Mouse (Mus musculus): ENCODE measurements at regions not wholly inside any gene's neighbourhood (a gene's known extent, or its start where the extent isn't known, plus 50 kb on each side); places are given as distances from the start of the nearest gene placed in this dataset.

DNA sequence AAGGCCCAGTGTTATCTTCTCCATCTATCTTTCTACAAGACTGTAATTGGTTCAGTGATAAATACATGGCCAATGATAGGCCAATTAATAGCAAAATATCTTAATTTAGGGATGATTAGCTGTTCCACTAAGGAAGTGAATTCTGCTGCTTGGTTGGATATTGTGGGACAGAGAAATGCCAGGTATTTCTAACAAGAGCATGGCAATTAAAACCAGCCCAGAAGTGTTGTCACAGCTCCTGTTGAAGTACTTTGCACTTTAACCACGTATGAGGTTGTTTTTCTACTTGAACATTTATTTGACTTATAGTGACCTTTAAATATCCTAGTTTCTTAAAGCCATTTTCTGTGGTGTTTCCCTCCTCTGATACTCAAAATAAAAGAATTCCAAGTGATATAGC, 65.7 kb upstream of the Acsl4 start:
- no peak for ATAC-seq (replicated peaks; ENCODE audit: low FRiP score, poor library complexity, severe bottlenecking)

DNA sequence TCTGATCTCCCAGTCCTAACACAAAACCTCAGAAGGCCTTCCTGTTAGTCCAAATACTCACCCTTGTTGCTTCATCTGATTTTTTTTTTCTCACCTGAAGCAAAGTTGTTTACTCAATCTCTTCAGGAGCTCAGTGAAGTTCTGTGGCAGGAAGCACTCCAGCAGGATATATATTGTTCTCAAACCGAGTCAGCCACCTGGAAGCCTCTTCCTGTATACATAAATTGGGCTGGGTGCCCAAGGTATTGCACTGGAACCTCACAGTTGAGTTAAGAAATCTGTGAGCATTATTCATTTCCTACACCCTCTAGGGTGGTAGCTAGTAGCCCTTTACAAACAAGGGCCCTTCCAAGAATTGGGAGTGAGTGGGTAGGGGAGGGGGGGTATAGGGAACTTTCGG, 73.8 kb upstream of the Acsl4 start:
- ATAC-seq (replicated peaks; ENCODE audit: low FRiP score, poor library complexity, severe bottlenecking): no peak

GRCm38 (mm10) chrX:142464756-142465155, 74.4 kb upstream of the Acsl4 start:
- ATAC-seq (replicated peaks; ENCODE audit: low FRiP score, poor library complexity, severe bottlenecking): no peak

DNA sequence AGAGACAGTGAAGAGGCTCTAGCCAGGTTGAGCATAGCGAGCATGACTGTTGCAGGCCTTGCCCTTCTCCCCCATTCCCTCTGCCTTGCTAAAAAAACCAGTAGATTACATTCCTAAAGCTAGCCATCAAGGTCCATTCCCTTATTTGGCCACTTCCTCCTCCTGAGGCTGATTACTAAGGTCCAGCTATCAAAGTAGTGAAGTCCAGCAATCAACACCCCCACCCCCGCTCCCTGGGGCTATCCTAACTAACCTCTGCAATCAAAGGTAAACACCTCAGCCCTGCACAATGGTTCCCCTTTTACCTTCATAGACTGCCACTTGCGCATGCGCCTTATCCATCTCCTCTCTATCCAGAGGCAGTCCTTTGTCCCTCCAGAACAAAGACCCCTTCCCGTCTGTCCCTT, 77.5 kb upstream of the Acsl4 start:
- ATAC-seq (replicated peaks; ENCODE audit: low FRiP score, poor library complexity, severe bottlenecking): no peak

GRCm38 (mm10) chrX:142468388-142468787, 78.1 kb upstream of the Acsl4 start:
- ATAC-seq (replicated peaks; ENCODE audit: low FRiP score, poor library complexity, severe bottlenecking): no peak

DNA sequence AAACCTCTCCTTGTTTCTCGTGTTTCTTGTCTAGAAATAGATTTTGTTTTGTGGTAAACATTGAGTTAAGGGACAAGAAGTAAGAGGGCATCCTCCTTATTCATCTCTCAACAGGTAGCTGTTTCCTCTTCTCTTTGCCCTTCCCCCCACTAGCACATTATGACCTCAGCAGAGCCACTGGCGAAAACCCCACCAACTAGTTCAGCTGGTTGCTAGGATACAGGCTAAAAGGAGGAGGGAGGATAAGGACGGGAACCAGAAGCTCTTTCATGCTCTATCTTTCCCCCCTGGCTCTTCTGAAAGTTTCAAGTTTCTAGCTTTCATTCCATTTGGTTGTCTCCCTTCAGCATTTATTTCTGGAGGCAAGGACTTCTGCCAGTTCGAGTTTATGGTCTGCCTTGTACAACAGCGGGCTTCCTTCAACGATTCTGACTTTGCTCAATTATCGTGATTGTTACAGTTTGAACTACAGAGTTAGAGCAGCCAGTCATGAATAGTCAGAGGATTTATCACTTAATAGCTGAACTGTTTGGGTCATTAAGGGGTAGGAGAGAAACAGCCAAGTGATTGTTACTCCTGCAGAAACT, 78.8 kb upstream of the Acsl4 start:
- no peak for ATAC-seq (replicated peaks; ENCODE audit: low FRiP score, poor library complexity, severe bottlenecking)

DNA sequence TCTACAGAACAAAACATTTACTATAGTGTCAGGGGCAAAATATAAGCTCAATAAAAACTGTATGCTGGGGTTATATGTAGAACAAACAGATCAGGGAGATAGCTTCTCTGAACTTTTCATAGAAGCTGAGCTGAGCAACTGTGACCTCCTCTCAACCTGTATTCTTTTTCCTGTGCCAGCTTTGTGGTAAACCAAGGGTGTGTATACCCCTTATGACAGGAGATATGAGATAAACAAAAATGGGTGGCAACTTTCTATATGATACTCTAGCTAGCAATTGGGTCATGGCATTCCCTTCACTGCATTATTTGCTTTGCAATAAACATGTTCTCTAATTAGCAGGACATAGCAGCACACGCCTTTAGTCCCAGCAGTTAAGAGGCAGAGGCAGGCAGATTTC, 79.7 kb upstream of the Acsl4 start:
- ATAC-seq (replicated peaks; ENCODE audit: low FRiP score, poor library complexity, severe bottlenecking): no peak

DNA sequence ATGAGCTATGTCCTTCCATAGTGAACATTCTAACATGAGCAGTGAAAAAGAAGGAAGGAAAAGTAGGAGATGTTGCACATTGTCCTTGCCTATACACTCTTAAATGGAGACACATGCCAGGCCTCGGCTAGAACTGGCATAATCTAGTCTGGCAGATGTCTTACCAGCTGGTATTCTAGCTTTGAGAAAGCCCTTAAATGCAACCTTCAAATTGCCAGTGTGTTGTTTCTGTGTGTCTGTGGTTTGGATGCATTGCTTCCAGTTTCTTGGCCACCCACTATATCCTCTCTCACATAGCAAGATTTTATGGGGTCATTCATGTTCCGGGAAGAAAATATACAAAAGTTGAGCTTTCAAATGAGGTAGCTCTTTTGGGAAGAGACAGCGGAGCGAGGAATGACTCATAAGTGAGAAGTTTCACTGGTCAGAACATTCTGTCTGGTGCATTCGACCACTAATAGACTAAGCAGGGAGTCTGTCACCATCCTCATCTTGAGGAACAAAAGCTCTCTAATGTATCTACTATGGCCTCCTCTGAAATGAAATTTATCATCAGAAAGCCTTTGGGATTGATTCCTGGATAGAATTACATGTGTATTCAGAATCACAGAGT, 91.0 kb upstream of the Acsl4 start:
- ATAC-seq (replicated peaks; ENCODE audit: low FRiP score, poor library complexity, severe bottlenecking): no peak

DNA sequence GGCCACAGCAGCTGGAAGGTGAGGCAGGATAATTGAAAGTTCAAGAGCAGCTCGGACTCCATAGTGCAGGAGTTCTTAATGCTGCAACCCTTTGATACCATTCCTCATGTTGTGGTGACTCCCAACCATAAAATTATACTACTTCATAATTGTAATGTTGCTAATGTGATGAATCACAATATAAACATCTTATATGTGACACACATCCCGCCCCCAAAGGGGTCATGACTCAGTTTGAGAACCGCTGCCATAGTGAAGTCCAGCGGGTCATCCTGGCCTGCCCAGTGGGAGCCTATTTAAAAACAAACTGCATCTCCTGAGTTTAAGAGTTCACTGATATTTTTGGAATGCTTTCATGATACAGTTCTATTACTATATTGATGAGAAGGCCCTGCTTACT, 97.7 kb upstream of the Acsl4 start:
- ATAC-seq (replicated peaks; ENCODE audit: low FRiP score, poor library complexity, severe bottlenecking): no peak

GRCm38 (mm10) chrX:142490093-142490717, 99.9 kb upstream of the Acsl4 start:
- ATAC-seq (replicated peaks; ENCODE audit: low FRiP score, poor library complexity, severe bottlenecking): no peak

DNA sequence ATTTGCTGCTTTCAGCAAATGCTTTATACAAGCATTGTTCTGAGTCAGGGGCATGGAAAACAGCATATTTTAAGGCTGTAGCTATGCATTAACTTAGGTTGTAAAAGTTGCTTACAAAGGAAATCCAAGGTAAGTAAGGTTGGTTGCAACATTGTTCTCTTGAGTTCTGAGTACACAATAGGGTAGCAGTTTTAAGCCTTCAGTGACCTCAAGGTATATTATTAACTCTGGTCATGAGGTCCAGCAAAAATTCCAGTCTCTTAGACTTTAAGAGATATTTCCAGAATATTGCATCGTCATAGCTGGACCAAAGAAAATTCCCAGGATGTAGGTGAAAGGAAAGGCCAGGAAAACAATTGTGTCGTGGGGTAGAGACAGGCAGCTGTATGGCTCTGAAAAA, 110.8 kb upstream of the Acsl4 start:
- ATAC-seq (replicated peaks; ENCODE audit: low FRiP score, poor library complexity, severe bottlenecking): no peak

- ATAC-seq (replicated peaks; ENCODE audit: low FRiP score, poor library complexity, severe bottlenecking): no peak
Observed at GRCm38 (mm10) chrX:142504962-142505361, 114.6 kb upstream of the Acsl4 start.

GRCm38 (mm10) chrX:142507475-142507874, 117.1 kb upstream of the Acsl4 start:
- ATAC-seq (replicated peaks; ENCODE audit: low FRiP score, poor library complexity, severe bottlenecking): no peak

- no peak for ATAC-seq (replicated peaks; ENCODE audit: low FRiP score, poor library complexity, severe bottlenecking)
Observed at GRCm38 (mm10) chrX:142516406-142517131, 126.2 kb upstream of the Acsl4 start.

GRCm38 (mm10) chrX:142517205-142517604, 126.9 kb upstream of the Acsl4 start:
- ATAC-seq (replicated peaks; ENCODE audit: low FRiP score, poor library complexity, severe bottlenecking): no peak

GRCm38 (mm10) chrX:142521063-142521462, 130.7 kb upstream of the Acsl4 start:
- no peak for ATAC-seq (replicated peaks; ENCODE audit: low FRiP score, poor library complexity, severe bottlenecking)

- ATAC-seq (replicated peaks; ENCODE audit: low FRiP score, poor library complexity, severe bottlenecking): no peak
Observed at GRCm38 (mm10) chrX:142526953-142527352, 136.6 kb upstream of the Acsl4 start.

GRCm38 (mm10) chrX:142529892-142530291, 139.6 kb upstream of the Acsl4 start:
- ATAC-seq (replicated peaks; ENCODE audit: low FRiP score, poor library complexity, severe bottlenecking): no peak

- ATAC-seq (replicated peaks; ENCODE audit: low FRiP score, poor library complexity, severe bottlenecking): peak; percentile 57
Observed at GRCm38 (mm10) chrX:142534780-142535179, 144.4 kb upstream of the Acsl4 start.

- ATAC-seq (replicated peaks; ENCODE audit: low FRiP score, poor library complexity, severe bottlenecking): no peak
Observed at GRCm38 (mm10) chrX:142535540-142535939, 145.2 kb upstream of the Acsl4 start.

DNA sequence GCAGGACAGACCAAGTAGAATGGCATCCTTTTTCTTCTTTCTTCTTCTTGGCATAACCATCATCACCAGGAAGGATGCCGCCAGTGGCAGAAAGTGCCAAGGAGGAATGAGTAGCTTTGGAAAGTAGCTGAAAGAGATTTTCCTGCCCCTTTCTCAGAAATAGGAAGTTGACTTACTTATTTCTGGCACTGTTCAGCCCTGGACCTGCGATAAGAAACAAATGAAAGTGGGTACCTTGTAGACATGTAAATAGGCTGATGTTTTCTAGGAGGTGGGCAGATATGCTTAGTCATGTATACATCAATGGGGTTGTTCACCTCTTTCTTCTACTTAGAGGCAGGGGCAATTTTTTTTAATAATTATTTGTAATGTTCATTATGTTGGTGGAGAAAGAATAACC, 145.3 kb upstream of the Tmem164 start:
- ATAC-seq (replicated peaks; ENCODE audit: low FRiP score, poor library complexity, severe bottlenecking): no peak

All from erythroblast, adult 5-6 weeks (primary cell).